Mouse (Mus musculus) granulocyte monocyte progenitor cell, adult 5-6 weeks (primary cell): Measurements from ENCODE around the gene Wdr4. TPM values are rescaled to one million over a fixed set of nuclear protein-coding genes. Genes with fewer than 3 reads are reported as not detected.
"Not testable (repeated sequence)": the region's sequence is repeated elsewhere in the genome, so short reads cannot be mapped to it uniquely, and the experiment has no call there.

Experiments used
- ATAC-seq: replicated peaks from 2 replicates; pipeline ENCODE4 v1.8.0; 2016; ENCODE audit warnings: mild to moderate bottlenecking, moderate TSS enrichment, inconsistent platforms; ENCODE audit not compliant: poor library complexity, severe bottlenecking
- total RNA-seq, 2 experiments: library from RNA; stranded (forward) in 1 of 2; stranded (reverse) in 1 of 2; fragments of 200-712, 200-1000 nt in 1 of 2; fragments of >200 nt in 1 of 2; fragmentation: Nextera tagmentation in 1 of 2; gene quantifications; 2 replicates each; pipeline ENCODE4 v1.2.3; 2014 to 2017

The Wdr4 gene
- total RNA-seq, 2 experiments from 2014 or later, result 14.6 to 20.8 TPM

- ATAC-seq, result no peak
Measured at GRCm38 (mm10) chr17:31540101-31540500, 20.3 kb upstream of the Wdr4 start.

- no peak for ATAC-seq
Measured at GRCm38 (mm10) chr17:31535871-31536629, 16.3 kb upstream of the Wdr4 start.

- ATAC-seq, result no peak
Measured at GRCm38 (mm10) chr17:31535358-31535757, 15.6 kb upstream of the Wdr4 start.

GRCm38 (mm10) chr17:31532331-31532730, 12.6 kb upstream of the Wdr4 start:
- ATAC-seq, result not testable (repeated sequence)

GRCm38 (mm10) chr17:31531441-31532158, 11.8 kb upstream of the Wdr4 start:
- no peak for ATAC-seq

- no peak for ATAC-seq
Measured at GRCm38 (mm10) chr17:31529314-31529713, 9.5 kb upstream of the Wdr4 start.

- no peak for ATAC-seq
Measured at GRCm38 (mm10) chr17:31525816-31526215, 6.0 kb upstream of the Wdr4 start.

- ATAC-seq, result no peak
Measured at GRCm38 (mm10) chr17:31525114-31525513, 5.3 kb upstream of the Wdr4 start.

GRCm38 (mm10) chr17:31521948-31522347, 2.2 kb upstream of the Wdr4 start:
- no peak for ATAC-seq

GRCm38 (mm10) chr17:31520895-31521294, 1.1 kb upstream of the Wdr4 start:
- ATAC-seq, result no peak

GRCm38 (mm10) chr17:31519344-31519945, 335 bp downstream of the Wdr4 start:
- peak; percentile 47 for ATAC-seq

GRCm38 (mm10) chr17:31514696-31515095, 5.1 kb downstream of the Wdr4 start:
- ATAC-seq, result no peak

GRCm38 (mm10) chr17:31512593-31512992, 7.2 kb downstream of the Wdr4 start:
- ATAC-seq, result 0 out of 2 replicates have a peak, but pooled peaks have one; percentile 1

GRCm38 (mm10) chr17:31511792-31512495, 7.8 kb downstream of the Wdr4 start:
- ATAC-seq, result peak; percentile 98

- ATAC-seq, result no peak
Measured at GRCm38 (mm10) chr17:31510944-31511343, 8.8 kb downstream of the Wdr4 start.

- no peak for ATAC-seq
Measured at GRCm38 (mm10) chr17:31506282-31506681, 13.5 kb downstream of the Wdr4 start.

GRCm38 (mm10) chr17:31505013-31505412, 14.8 kb downstream of the Wdr4 start:
- ATAC-seq, result no peak

GRCm38 (mm10) chr17:31503936-31504335, 15.8 kb downstream of the Wdr4 start:
- ATAC-seq, result no peak

- ATAC-seq, result no peak
Measured at GRCm38 (mm10) chr17:31503337-31503736, 16.4 kb downstream of the Wdr4 start.

GRCm38 (mm10) chr17:31502261-31502927, 17.4 kb downstream of the Wdr4 start:
- no peak for ATAC-seq
